Mouse (Mus musculus) liver, adult 2 months (tissue): ENCODE data around the gene Crocc. TPM values are rescaled to one million over a fixed set of nuclear protein-coding genes. Genes with fewer than 3 reads are reported as not detected.

Source experiments
- DNase-seq: peaks from one replicate; pipeline ENCODE4 v3.0.0-alpha.2; 2011; ENCODE audit warnings: low read depth, low spot score; ENCODE audit errors: extremely low read depth
- H3K27ac ChIP-seq: fragments of 200-500 bp; replicated peaks from 2 replicates; pipeline ENCODE4 v1.5.1; 2012; ENCODE audit warnings: low read depth, mild to moderate bottlenecking, control low read depth, inconsistent platforms, low read length; ENCODE audit not compliant: insufficient read depth
- H3K27me3 ChIP-seq: fragments of 200-500 bp; 2 replicates; pipeline ENCODE4 v1.6.1; 2012; ENCODE audit warnings: mild to moderate bottlenecking, moderate library complexity, low read length, inconsistent platforms; ENCODE audit not compliant: control insufficient read depth, insufficient read depth
- H3K36me3 ChIP-seq: fragments of 200-500 bp; 2 replicates; pipeline ENCODE4 v1.6.1; 2012; ENCODE audit warnings: low read length, inconsistent platforms; ENCODE audit not compliant: control insufficient read depth, insufficient read depth
- H3K4me1 ChIP-seq: fragments of 200-500 bp; 2 replicates; pipeline ENCODE4 v1.6.1; 2011; ENCODE audit warnings: low read length; ENCODE audit not compliant: control insufficient read depth, insufficient read depth
- H3K4me3 ChIP-seq: fragments of 200-500 bp; 2 replicates; pipeline ENCODE4 v1.5.1; 2011; ENCODE audit warnings: low read depth, mild to moderate bottlenecking, control low read depth, low read length, moderate library complexity; ENCODE audit not compliant: insufficient read depth
- H3K79me2 ChIP-seq: fragments of 200-500 bp; 2 replicates; pipeline ENCODE4 v1.6.1; 2012; ENCODE audit warnings: inconsistent platforms, mild to moderate bottlenecking, low read length, moderate library complexity; ENCODE audit not compliant: control insufficient read depth, insufficient read depth
- H3K9ac ChIP-seq: fragments of 200-500 bp; 2 replicates; pipeline ENCODE4 v1.6.1; 2012; ENCODE audit warnings: low read depth, mild to moderate bottlenecking, control low read depth, inconsistent platforms, low read length
- CTCF ChIP-seq: fragments of 200-500 bp; IDR thresholded peaks from 2 replicates; pipeline ENCODE4 v1.5.1; 2011; ENCODE audit warnings: low read depth, low read length, control low read depth
- POLR2A ChIP-seq: fragments of 200-500 bp; IDR thresholded peaks from 2 replicates; pipeline ENCODE4 v1.6.1; 2011; ENCODE audit warnings: low read length, control low read depth; ENCODE audit not compliant: insufficient read depth; ENCODE audit errors: extremely low read depth
- WGBS: fragments of 180-500 bp; shearing (Covaris S2); methylation state at CpG from one replicate; pipeline ENCODE4 v1.1.7; 2018; 5-methylcytosine and 5-hydroxymethylcytosine counted together
- polyA plus RNA-seq: library from polyadenylated mRNA; depleted of rRNA; stranded (reverse); fragments of >200 nt; gene quantifications from 2 replicates; pipeline ENCODE4 v1.2.3, GENCODE M21; 2012; rRNA removed
- total RNA-seq: library from RNA; depleted of rRNA; stranded (reverse); fragments of >200 nt; gene quantifications from 2 replicates; pipeline ENCODE4 v1.2.3, GENCODE M21; 2014; rRNA removed

Crocc gene
- total and polyA plus RNA-seq, 2 experiments, result 0.74 to 1.7 TPM

DNA sequence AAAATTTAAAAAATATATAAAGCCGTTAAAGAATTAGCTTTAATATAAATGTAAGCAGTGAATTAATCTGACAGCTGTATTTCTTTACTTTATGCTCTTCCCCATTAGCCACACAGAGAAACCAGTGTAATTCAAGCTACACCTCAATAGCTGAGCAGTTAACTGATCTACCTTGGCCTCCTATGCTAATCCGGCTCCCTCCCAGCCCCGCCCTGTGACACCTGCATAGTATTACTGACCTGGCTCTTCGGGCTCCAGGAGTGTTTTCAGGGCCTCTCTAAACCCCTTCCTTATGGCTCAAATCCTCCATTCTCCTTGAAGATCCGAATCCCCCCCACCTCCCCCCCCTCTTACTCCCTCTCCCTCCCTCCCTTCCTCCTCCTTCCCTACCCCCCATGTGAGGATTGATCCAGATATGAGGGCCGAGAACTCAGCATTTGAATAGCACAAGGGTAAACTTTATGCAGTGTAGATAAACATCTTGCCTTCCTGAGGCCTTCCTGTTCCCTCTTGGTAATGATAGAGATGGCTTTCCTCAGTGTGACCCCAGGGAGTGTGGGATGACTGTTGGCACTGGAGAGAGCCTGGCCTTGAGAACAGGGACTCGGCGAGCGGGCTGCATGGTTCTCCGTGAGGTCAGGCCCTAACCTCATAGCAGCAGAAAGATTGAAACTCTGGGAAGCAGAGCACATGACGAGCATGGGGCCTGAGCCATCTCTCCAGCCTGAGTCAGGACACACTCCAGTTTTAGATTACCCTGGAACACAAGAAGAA, 92.8 kb downstream of the Crocc start:
- H3K36me3 ChIP-seq, result peaks cover 28% of the 10 kb centered on the region

More for the DNA sequence above, 92.8 kb downstream of the Crocc start:
- TF ChIP-seq CTCF (no peak), POLR2A (no peak)
- no peak overlapping the region for H3K4me3 ChIP-seq
- H3K27me3 ChIP-seq, result no peaks in the 10 kb centered on the region
- peaks cover 9% of the 10 kb centered on the region for H3K4me1 ChIP-seq
- H3K27ac ChIP-seq, result no peak overlapping the region
- DNase-seq, result no peak
- H3K9ac ChIP-seq, result no peak overlapping the region
- peaks cover 19% of the 10 kb centered on the region; the same call in 1 of the 2 replicates for H3K79me2 ChIP-seq
- WGBS, result 84% methylated on average over 11 of the region's 11 CpGs

Other genes with a start within 250 kb of the Crocc start
- not detected in 2 replicates for gene Padi3, start 249.9 kb downstream of the Crocc start, total RNA-seq
- gene Padi3, start 249.9 kb downstream of the Crocc start, polyA plus RNA-seq, result not detected in 2 replicates
- not detected in 2 replicates for gene Padi1, start 214.8 kb downstream of the Crocc start, total RNA-seq
- gene Padi1, start 214.8 kb downstream of the Crocc start, polyA plus RNA-seq, result not detected in 2 replicates
- gene Padi2, start 154.2 kb downstream of the Crocc start, total RNA-seq, result 0.09 and 0.13 TPM in 2 replicates
- 0.21 and 0.25 TPM in 2 replicates for gene Padi2, start 154.2 kb downstream of the Crocc start, polyA plus RNA-seq
- gene Sdhb, start 99.3 kb downstream of the Crocc start, total RNA-seq, result 479 and 532 TPM in 2 replicates
- 324 and 347 TPM in 2 replicates for gene Sdhb, start 99.3 kb downstream of the Crocc start, polyA plus RNA-seq
- gene Atp13a2, start 73.7 kb downstream of the Crocc start, total RNA-seq, result 12.9 and 13.3 TPM in 2 replicates
- gene Atp13a2, start 73.7 kb downstream of the Crocc start, polyA plus RNA-seq, result 32.5 and 34.0 TPM in 2 replicates
- gene Mfap2, start 50.1 kb downstream of the Crocc start, total RNA-seq, result 0.18 TPM in 1 of 2 replicates, not detected in the other
- gene Mfap2, start 50.1 kb downstream of the Crocc start, polyA plus RNA-seq, result 0.30 and 0.45 TPM in 2 replicates
- 5.2 and 8.5 TPM in 2 replicates for gene Necap2, start 17.8 kb upstream of the Crocc start, total RNA-seq
- gene Necap2, start 17.8 kb upstream of the Crocc start, polyA plus RNA-seq, result 7.6 and 11.3 TPM in 2 replicates
- not detected in 2 replicates for gene Spata21, start 27.8 kb upstream of the Crocc start, total RNA-seq
- gene Spata21, start 27.8 kb upstream of the Crocc start, polyA plus RNA-seq, result not detected in 2 replicates
- gene Szrd1, start 79.2 kb upstream of the Crocc start, total RNA-seq, result 26.6 and 39.5 TPM in 2 replicates
- 43.6 and 46.8 TPM in 2 replicates for gene Szrd1, start 79.2 kb upstream of the Crocc start, polyA plus RNA-seq
- 2.0 and 2.8 TPM in 2 replicates for gene Fbxo42, start 87.4 kb upstream of the Crocc start, total RNA-seq
- 4.6 and 6.3 TPM in 2 replicates for gene Fbxo42, start 87.4 kb upstream of the Crocc start, polyA plus RNA-seq
- 0.40 and 0.55 TPM in 2 replicates for gene Rsg1, start 153.4 kb upstream of the Crocc start, total RNA-seq
- 0.40 and 0.50 TPM in 2 replicates for gene Rsg1, start 153.4 kb upstream of the Crocc start, polyA plus RNA-seq
- gene Arhgef19, start 178.9 kb upstream of the Crocc start, total RNA-seq, result 14.4 and 25.8 TPM in 2 replicates
- gene Arhgef19, start 178.9 kb upstream of the Crocc start, polyA plus RNA-seq, result 34.3 and 64.4 TPM in 2 replicates
- gene Epha2, start 240.7 kb upstream of the Crocc start, total RNA-seq, result 7.7 and 9.3 TPM in 2 replicates
- gene Epha2, start 240.7 kb upstream of the Crocc start, polyA plus RNA-seq, result 11.6 and 12.0 TPM in 2 replicates